Mouse (Mus musculus): ENCODE measurements around the gene S100z. TPM values are rescaled to one million over a fixed set of nuclear protein-coding genes. Genes with fewer than 3 reads are reported as not detected.
A peak's percentile ranks its signal among the peaks of the same experiment; 100 is the strongest.

S100z gene
- total RNA-seq (2012; rRNA removed) (not detected in 2 replicates), polyA plus RNA-seq (2012; ENCODE audit: insufficient read depth in 1 of 2, insufficient read length in 2 of 2, low read depth in 1 of 2, low replicate concordance in 2 of 2, missing spikeins in 1 of 2) (not detected)

GRCm38 (mm10) chr13:95478671-95479413 lies at the start of gene S100z:
Gene S100z, minus strand, starts transcription at chr13:95478721.
- no peak within 1 kb of the TSS for H3K9ac ChIP-seq (ENCODE audit: control insufficient read depth, low read depth, low read length, poor library complexity, severe bottlenecking)
- H3K4me1 ChIP-seq (ENCODE audit: control insufficient read depth in 1 of 2, insufficient read depth in 2 of 2, low read length in 2 of 2) = peaks cover 18 to 28% of the 10 kb centered on the region in 2 experiments
- H3K79me2 ChIP-seq (ENCODE audit: control insufficient read depth, insufficient read depth, low read length, poor library complexity) = no peaks in the 10 kb centered on the region
- H3K27me3 ChIP-seq (ENCODE audit: control insufficient read depth in 1 of 2, insufficient read depth in 2 of 2, low read length in 2 of 2) = no peaks in the 10 kb centered on the region; a peak in 1 of 4 replicates
- no peak for DNase-seq (ENCODE audit: low read depth, low spot score)
- no peaks in the 10 kb centered on the region for H3K9me3 ChIP-seq (replicated peaks; ENCODE audit: insufficient read depth, low read length)
- TF ChIP-seq EP300 (IDR thresholded peaks at IDR 0.05; ENCODE audit: low read depth in 1 of 2, low read length in 2 of 2) = no peak
- no peak for TF ChIP-seq NRF1 (IDR thresholded peaks at IDR 0.05; ENCODE audit: insufficient read depth, low read depth, low read length, poor library complexity, severe bottlenecking)
- TF ChIP-seq MEF2A (IDR thresholded peaks at IDR 0.05; ENCODE audit: extremely low read depth, insufficient replicate concordance, low read depth, low read length, poor library complexity, severe bottlenecking) = no peak
- no peak for TF ChIP-seq TBP (IDR thresholded peaks at IDR 0.05; ENCODE audit: low read depth, low read length)
- no peak for TF ChIP-seq RAD21 (IDR thresholded peaks at IDR 0.05; ENCODE audit: low read depth, low read length)
- no peak for TF ChIP-seq SIN3A (IDR thresholded peaks at IDR 0.05; ENCODE audit: low read length)
- no peak for TF ChIP-seq POLR2AphosphoS5 (IDR thresholded peaks at IDR 0.05; ENCODE audit: borderline replicate concordance, low read depth, low read length)
- TF ChIP-seq SMC3 (IDR thresholded peaks at IDR 0.05; ENCODE audit: low read depth, low read length) = no peak
- TF ChIP-seq CHD1 (IDR thresholded peaks at IDR 0.05; ENCODE audit: low read depth, low read length) = no peak
- H3K27ac ChIP-seq (ENCODE audit: control insufficient read depth, low read depth, low read length) = peak within 1 kb of the TSS; percentile 73; the same call in 1 of the 2 replicates
- H3K36me3 ChIP-seq (ENCODE audit: control insufficient read depth in 1 of 2, insufficient read depth in 2 of 2, low read length in 2 of 2) = peaks cover 0 to 17% of the 10 kb centered on the region in 2 experiments; a peak in 2 of 4 replicates
- peak within 1 kb of the TSS in 1 of 2 experiments; percentile 15; a peak in 1 of 4 replicates for H3K4me3 ChIP-seq (ENCODE audit: control insufficient read depth in 1 of 2, insufficient read depth in 1 of 2, low read depth in 2 of 2, low read length in 2 of 2)

- Histone ChIP-seq H3K4me1 (ENCODE audit: control insufficient read depth in 1 of 2, insufficient read depth in 2 of 2, low read length in 2 of 2) (no peaks in the 10 kb centered on the region; a peak in 1 of 4 replicates), H3K9ac (ENCODE audit: control insufficient read depth, low read depth, low read length, poor library complexity, severe bottlenecking) (no peak within 1 kb of the TSS), H3K36me3 (ENCODE audit: control insufficient read depth in 1 of 2, insufficient read depth in 2 of 2, low read length in 2 of 2) (no peaks in the 10 kb centered on the region), H3K4me3 (ENCODE audit: control insufficient read depth in 1 of 2, insufficient read depth in 1 of 2, low read depth in 2 of 2, low read length in 2 of 2) (no peak within 1 kb of the TSS), H3K27me3 (ENCODE audit: control insufficient read depth in 1 of 2, insufficient read depth in 2 of 2, low read length in 2 of 2) (peaks cover 0 to 2% of the 10 kb centered on the region in 2 experiments; a peak in 2 of 4 replicates), H3K79me2 (ENCODE audit: control insufficient read depth, insufficient read depth, low read length, poor library complexity) (no peaks in the 10 kb centered on the region), H3K27ac (ENCODE audit: control insufficient read depth, low read depth, low read length) (no peak within 1 kb of the TSS), H3K9me3 (replicated peaks; ENCODE audit: insufficient read depth, low read length) (no peaks in the 10 kb centered on the region)
- TF ChIP-seq RCOR1 (IDR thresholded peaks at IDR 0.05; ENCODE audit: low read depth, low read length) = no peak
- no peak for TF ChIP-seq GABPA (IDR thresholded peaks at IDR 0.05; ENCODE audit: low read depth, low read length)
- no peak for TF ChIP-seq NRF1 (IDR thresholded peaks at IDR 0.05; ENCODE audit: insufficient read depth, low read depth, low read length, poor library complexity, severe bottlenecking)
- no peak for TF ChIP-seq KAT2A (conservative IDR thresholded peaks at IDR 0.05; ENCODE audit: low read depth, low read length)
- TF ChIP-seq UBTF (IDR thresholded peaks at IDR 0.05; ENCODE audit: borderline replicate concordance, insufficient read depth, low read depth, low read length) = no peak
- no peak for TF ChIP-seq CTCF (IDR thresholded peaks at IDR 0.05 in 2 of 3, conservative IDR thresholded peaks at IDR 0.05 in 1 of 3; ENCODE audit: control insufficient read depth in 1 of 3, insufficient read depth in 1 of 3, low read depth in 2 of 3, low read length in 3 of 3, poor library complexity in 1 of 3, severe bottlenecking in 1 of 3)
- no peak for TF ChIP-seq NELFE (IDR thresholded peaks at IDR 0.05; ENCODE audit: low read depth, low read length)
- TF ChIP-seq EP300 (IDR thresholded peaks at IDR 0.05; ENCODE audit: low read depth in 1 of 2, low read length in 2 of 2) = no peak
- no peak for TF ChIP-seq ELF1 (IDR thresholded peaks at IDR 0.05; ENCODE audit: low read depth, low read length)
- TF ChIP-seq SIN3A (IDR thresholded peaks at IDR 0.05; ENCODE audit: low read length) = no peak
- TF ChIP-seq MAZ (IDR thresholded peaks at IDR 0.05; ENCODE audit: low read depth, low read length) = no peak
- TF ChIP-seq JUND (IDR thresholded peaks at IDR 0.05; ENCODE audit: low read depth, low read length) = no peak
- TF ChIP-seq E2F4 (IDR thresholded peaks at IDR 0.05; ENCODE audit: borderline replicate concordance, low read depth, low read length) = no peak
- TF ChIP-seq ETS1 (IDR thresholded peaks at IDR 0.05; ENCODE audit: low read depth, low read length) = no peak
- no peak for TF ChIP-seq ZMIZ1 (IDR thresholded peaks at IDR 0.05; ENCODE audit: low read depth, low read length)
- no peak for TF ChIP-seq MXI1 (IDR thresholded peaks at IDR 0.05; ENCODE audit: low read depth, low read length)
- no peak for TF ChIP-seq BHLHE40 (IDR thresholded peaks at IDR 0.05; ENCODE audit: borderline replicate concordance, low read depth, low read length)
- TF ChIP-seq ZNF384 (IDR thresholded peaks at IDR 0.05; ENCODE audit: low read depth, low read length) = no peak
- no peak for DNase-seq (ENCODE audit: low read depth, low spot score)
Measured at GRCm38 (mm10) chr13:95524674-95525491, 46.4 kb upstream of the S100z start, which contains the start of gene F2rl1. Gene F2rl1, minus strand, starts transcription at chr13:95525227.

All from MEL (cell line).